Mouse (Mus musculus): ENCODE measurements around the gene Slc1a5. TPM values are rescaled to one million over a fixed set of nuclear protein-coding genes. Genes with fewer than 3 reads are reported as not detected.
A peak's percentile ranks its signal among the peaks of the same experiment; 100 is the strongest.

Gene Slc1a5
- total RNA-seq, 2 experiments from 2014 or later, result 26.5 to 35.4 TPM

- no peak for DNase-seq
- intact Hi-C loops (cut with DNase I), result loop anchor here (2.0 to 5.0 kb wide), 2 partner anchors 21 to 34 kb away; no protein-coding TSS in a partner anchor
Measured at GRCm38 (mm10) chr7:16781555-16781815, 345 bp downstream of the Slc1a5 start.

- intact Hi-C loops (cut with DNase I), result loop anchor here (2.0 to 5.0 kb wide), 2 partner anchors 21 to 35 kb away; no protein-coding TSS in a partner anchor
- peak in 1 of 2 experiments; percentile 39 for DNase-seq
Measured at GRCm38 (mm10) chr7:16781816-16782554, 845 bp downstream of the Slc1a5 start.

GRCm38 (mm10) chr7:16782555-16783125 lies 1.5 kb downstream of the Slc1a5 start:
- DNase-seq, result no peak
- intact Hi-C loops (cut with DNase I), result loop anchor here (5.0 kb wide), 1 partner anchor 35 kb away; no protein-coding TSS in a partner anchor

GRCm38 (mm10) chr7:16783224-16783688 lies 2.1 kb downstream of the Slc1a5 start:
- intact Hi-C loops (cut with DNase I), result loop anchor here (5.0 kb wide), 1 partner anchor 36 kb away; no protein-coding TSS in a partner anchor
- no peak for DNase-seq

GRCm38 (mm10) chr7:16783758-16784415 lies 2.7 kb downstream of the Slc1a5 start:
- DNase-seq, result peak; percentile 56 to 69
- intact Hi-C loops (cut with DNase I), result loop anchor here (5.0 kb wide), 1 partner anchor 37 kb away; no protein-coding TSS in a partner anchor

GRCm38 (mm10) chr7:16784498-16784976 lies 3.4 kb downstream of the Slc1a5 start:
- intact Hi-C loops (cut with DNase I), result loop anchor here (5.0 kb wide), 1 partner anchor 37 kb away; no protein-coding TSS in a partner anchor
- no peak for DNase-seq

GRCm38 (mm10) chr7:16785541-16786083 lies 4.5 kb downstream of the Slc1a5 start:
- intact Hi-C loops (cut with DNase I), result no loop called here

GRCm38 (mm10) chr7:16792316-16792715 lies 11.2 kb downstream of the Slc1a5 start:
- DNase-seq, result no peak
- intact Hi-C loops (cut with DNase I), result loop anchor here (5.0 kb wide), 1 partner anchor 165 kb away; no protein-coding TSS in a partner anchor

More at GRCm38 (mm10) chr7:16785541-16786083, 4.5 kb downstream of the Slc1a5 start:
- DNase-seq, result no peak

- no peak for DNase-seq
- intact Hi-C loops (cut with DNase I), result loop anchor here (5.0 kb wide), 1 partner anchor 166 kb away; no protein-coding TSS in a partner anchor
Measured at GRCm38 (mm10) chr7:16793010-16793725, 12.0 kb downstream of the Slc1a5 start.

GRCm38 (mm10) chr7:16794886-16795285 lies 13.7 kb downstream of the Slc1a5 start:
- intact Hi-C loops (cut with DNase I), result loop anchor here (5.0 kb wide), 1 partner anchor 168 kb away; no protein-coding TSS in a partner anchor
- DNase-seq, result no peak

- intact Hi-C loops (cut with DNase I), result no loop called here
- DNase-seq, result no peak
Measured at GRCm38 (mm10) chr7:16804409-16805028, 23.4 kb downstream of the Slc1a5 start.

GRCm38 (mm10) chr7:16807936-16808335 lies 26.8 kb downstream of the Slc1a5 start:
- no peak for DNase-seq
- intact Hi-C loops (cut with DNase I), result loop anchor here (2.0 kb wide), 1 partner anchor 61 kb away; no protein-coding TSS in a partner anchor

- intact Hi-C loops (cut with DNase I), result loop anchor here (2.0 kb wide), 1 partner anchor 62 kb away; no protein-coding TSS in a partner anchor
Measured at GRCm38 (mm10) chr7:16808647-16809046, 27.5 kb downstream of the Slc1a5 start.

GRCm38 (mm10) chr7:16809739-16810138 lies 28.6 kb downstream of the Slc1a5 start:
- DNase-seq, result peak; percentile 71 to 80
- intact Hi-C loops (cut with DNase I), result loop anchor here (2.0 to 5.0 kb wide), 3 partner anchors 63 to 182 kb away; no protein-coding TSS in a partner anchor

More at GRCm38 (mm10) chr7:16808647-16809046, 27.5 kb downstream of the Slc1a5 start:
- DNase-seq, result no peak

- no peak for DNase-seq
- intact Hi-C loops (cut with DNase I), result loop anchor here (5.0 kb wide), 2 partner anchors 102 to 183 kb away; no protein-coding TSS in a partner anchor
Measured at GRCm38 (mm10) chr7:16810399-16810919, 29.3 kb downstream of the Slc1a5 start.

GRCm38 (mm10) chr7:16810920-16811648 lies 29.9 kb downstream of the Slc1a5 start:
- intact Hi-C loops (cut with DNase I), result loop anchor here (5.0 kb wide), 2 partner anchors 101 to 184 kb away; no protein-coding TSS in a partner anchor
- no peak for DNase-seq

- intact Hi-C loops (cut with DNase I), result loop anchor here (2.0 to 5.0 kb wide), 3 partner anchors 81 to 184 kb away; no protein-coding TSS in a partner anchor
- DNase-seq, result no peak
Measured at GRCm38 (mm10) chr7:16811649-16812070, 30.5 kb downstream of the Slc1a5 start.

- DNase-seq, result no peak
- intact Hi-C loops (cut with DNase I), result loop anchor here (2.0 to 5.0 kb wide), 3 partner anchors 80 to 185 kb away; no protein-coding TSS in a partner anchor
Measured at GRCm38 (mm10) chr7:16812505-16812904, 31.4 kb downstream of the Slc1a5 start.
